Mouse (Mus musculus): Measurements from ENCODE around the gene Tbc1d22b. TPM values are rescaled to one million over a fixed set of nuclear protein-coding genes. Genes with fewer than 3 reads are reported as not detected.

Tbc1d22b gene
- total RNA-seq, 2 experiments from 2014 or later, result 43.2 to 45.2 TPM

DNA sequence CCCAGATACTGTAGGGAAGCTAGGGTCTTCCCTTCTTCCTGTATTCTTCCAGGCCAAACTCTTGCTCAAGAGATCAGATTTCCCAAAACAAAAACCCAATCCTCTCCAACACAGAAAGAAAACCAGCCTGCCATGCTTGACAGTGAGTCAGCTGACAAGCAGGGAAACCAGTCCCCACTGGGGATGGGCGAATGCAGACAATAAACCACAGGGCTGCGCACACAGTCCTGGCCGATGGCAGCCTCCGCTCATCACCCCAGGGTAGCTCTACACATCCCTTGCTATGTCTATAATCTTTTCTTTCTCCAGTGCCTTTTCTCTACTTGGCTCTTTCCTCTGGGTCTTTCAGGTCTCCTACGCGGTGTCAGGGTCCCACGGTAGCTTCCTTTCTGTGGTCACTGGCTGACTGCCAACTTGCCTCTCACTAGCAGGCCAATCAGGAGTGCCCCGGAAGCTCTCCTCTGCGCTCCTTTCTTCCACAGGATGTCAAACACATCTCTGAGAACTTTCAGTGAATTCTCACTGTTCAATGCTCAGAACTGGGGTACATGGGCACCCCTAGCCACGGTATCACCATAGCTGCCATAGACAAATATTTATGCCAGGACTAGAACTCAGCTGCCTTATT lies 17.7 kb upstream of the Tbc1d22b start:
- DNase-seq (ENCODE audit: low spot score in 2 of 2), result no peak
- intact Hi-C loops (cut with DNase I), result no loop called here

DNA sequence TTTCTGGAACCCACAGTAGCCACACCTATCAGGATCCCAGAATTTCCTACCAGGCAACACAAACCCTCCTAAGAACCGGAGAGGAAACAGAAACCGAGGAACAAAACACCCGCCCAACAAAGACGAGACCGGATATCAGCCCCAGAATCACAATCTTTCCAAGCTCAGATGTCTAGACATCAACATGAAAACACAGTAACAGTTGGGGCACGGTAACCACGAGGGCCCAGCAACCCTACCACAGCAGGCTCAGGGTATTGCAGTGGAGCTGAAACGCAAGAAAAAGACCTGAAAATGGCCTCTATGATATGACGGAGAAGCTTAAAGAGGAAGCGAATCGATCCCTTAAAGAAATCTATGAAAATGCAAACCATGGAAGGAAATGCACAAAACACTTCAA lies 15.7 kb upstream of the Tbc1d22b start:
- intact Hi-C loops (cut with DNase I), result no loop called here

DNA sequence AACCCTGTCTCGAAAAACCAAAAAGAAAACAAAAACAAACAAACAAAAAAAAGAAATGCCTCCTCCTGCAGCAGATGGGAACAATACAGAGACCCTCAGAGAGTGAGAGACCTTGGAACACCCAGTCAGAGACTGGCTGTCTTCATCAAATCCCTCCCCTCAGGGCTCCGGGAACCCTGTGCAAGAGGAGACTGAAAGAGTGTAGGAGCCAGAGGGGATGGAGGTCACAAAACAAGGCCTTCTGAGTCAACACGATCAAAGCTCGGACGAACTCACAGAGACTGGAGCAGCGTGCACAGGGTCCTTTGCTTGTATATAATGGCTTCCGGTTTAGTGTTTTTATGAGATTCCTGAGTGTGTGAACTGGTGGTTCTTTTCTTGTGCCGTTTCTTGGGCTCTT lies 9.2 kb upstream of the Tbc1d22b start:
- intact Hi-C loops (cut with DNase I), result no loop called here
- no peak for DNase-seq (ENCODE audit: low spot score in 2 of 2)

More for the DNA sequence above, 15.7 kb upstream of the Tbc1d22b start:
- DNase-seq (ENCODE audit: low spot score in 2 of 2), result no peak

DNA sequence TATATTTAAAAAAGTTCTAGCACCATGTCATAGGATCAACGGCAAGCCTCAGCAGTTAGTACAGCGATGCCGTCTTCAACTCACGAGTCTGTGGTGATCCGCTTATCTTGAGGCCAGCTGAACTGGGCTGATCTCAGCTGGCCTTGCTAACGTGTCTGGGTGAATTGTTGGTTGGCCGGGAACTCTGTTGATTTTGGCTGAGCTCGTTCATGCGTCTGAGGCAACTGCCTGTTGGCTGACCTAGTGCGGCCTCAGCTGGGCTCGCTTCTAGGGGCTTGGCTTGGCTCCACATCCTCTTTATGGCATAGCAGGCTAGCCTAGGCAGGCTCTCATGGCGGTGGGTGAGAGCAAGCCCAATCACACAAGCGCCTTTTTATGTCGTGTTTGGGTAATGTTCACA lies 8.2 kb upstream of the Tbc1d22b start:
- intact Hi-C loops (cut with DNase I), result no loop called here

DNA sequence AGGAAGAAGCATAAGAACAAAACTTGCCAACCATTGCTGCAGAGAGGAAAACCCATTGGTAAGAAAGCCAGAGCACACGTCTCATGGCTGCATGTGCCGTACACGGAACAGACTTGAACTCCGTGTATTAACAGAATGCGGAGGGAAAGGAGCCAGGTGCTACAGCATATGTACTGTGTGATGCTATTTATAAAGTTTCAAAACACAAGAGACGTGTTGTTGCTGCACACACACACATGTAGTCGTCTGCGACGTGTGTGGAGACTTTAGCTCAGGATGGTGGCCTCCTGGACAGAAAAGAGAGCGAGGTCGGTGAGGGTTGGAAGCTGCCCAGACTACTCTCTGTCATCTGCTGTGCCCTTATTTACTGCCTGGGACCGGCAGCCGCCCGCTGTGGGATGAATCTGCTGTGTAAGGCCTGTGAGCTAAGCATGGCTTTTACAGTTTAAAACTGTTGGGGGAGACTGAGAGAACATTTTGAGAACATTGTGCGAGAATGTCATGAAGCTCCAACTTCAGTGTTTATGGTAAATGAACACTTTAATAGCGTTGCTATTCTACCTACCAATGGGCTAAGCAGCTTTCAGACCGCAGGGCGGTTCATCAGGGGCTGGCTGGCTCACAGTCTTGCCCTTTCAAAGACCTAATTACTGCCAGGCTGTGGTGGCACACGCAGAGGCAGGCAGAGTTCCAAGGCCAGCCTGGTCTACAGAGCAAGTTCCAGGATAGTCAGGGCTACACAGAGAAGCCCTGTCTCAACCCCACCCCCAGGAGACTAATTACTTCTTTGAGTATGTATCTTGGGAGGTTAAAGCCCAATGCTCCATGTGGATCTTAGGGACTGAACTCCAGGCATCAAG lies 6.5 kb upstream of the Tbc1d22b start:
- no peak for DNase-seq (ENCODE audit: low spot score in 2 of 2)

More for the DNA sequence above, 8.2 kb upstream of the Tbc1d22b start:
- DNase-seq (ENCODE audit: low spot score in 2 of 2), result no peak

DNA sequence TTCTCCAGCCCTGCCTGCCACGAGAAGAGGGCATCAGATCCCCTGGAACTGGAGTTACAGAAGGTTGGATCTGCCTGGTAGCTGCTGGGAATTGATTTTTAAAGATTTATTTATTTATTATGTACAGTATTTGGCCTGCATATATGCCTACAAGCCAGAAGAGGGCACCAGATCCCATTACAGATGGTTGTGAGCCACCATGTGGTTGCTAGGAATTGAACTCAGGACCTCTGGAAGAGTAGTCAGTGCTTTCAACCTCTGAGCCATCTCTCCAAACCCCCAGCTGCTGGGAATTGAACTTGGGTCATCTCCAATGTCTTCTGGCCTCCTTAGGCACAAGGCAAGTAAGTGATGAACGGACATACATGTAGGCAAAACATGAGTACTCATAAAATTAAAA lies 5.5 kb upstream of the Tbc1d22b start:
- DNase-seq (ENCODE audit: low spot score in 2 of 2), result no peak
- intact Hi-C loops (cut with DNase I), result no loop called here

More for the DNA sequence above, 6.5 kb upstream of the Tbc1d22b start:
- intact Hi-C loops (cut with DNase I), result no loop called here

DNA sequence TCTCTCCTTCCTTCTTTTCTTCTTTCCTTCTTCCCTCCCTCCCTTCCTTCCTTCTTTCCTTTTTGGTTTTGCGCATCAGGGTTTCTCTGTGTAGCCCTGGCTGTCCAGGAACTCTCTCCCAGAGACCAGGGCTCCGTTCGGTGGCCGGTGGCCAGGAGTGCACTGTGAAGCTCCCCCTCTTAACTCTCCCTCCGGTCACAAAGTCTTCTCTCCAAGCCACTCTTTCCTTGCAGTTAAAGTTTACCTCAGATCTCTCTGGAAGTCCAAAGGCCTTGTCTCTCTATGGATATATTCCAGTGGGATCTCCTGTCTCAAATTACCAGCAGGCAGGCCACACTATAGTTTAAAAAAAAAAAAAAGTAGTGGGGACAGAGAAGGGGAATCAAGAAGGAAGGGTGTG lies 4.3 kb upstream of the Tbc1d22b start:
- DNase-seq (ENCODE audit: low spot score in 2 of 2), result no peak

DNA sequence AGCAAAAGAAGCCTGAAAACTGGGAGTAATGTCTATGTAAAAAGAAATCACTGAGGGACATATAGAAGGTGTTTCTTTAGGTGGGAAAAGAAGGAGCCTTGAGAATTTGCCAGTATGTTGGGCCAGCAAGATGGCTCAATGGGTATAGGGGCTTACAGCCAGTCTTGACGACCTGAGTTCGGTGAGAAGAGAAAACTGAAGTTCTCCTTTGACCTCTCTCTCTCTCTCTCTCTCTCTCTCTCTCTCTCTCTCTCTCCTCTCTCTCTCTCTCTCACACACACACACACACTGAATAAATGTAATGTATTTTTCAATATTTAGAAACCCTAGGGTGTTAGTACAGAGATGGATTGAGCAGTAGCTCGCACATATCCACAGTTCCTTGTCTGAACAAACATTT lies 1.1 kb upstream of the Tbc1d22b start:
- DNase-seq (ENCODE audit: low spot score in 2 of 2), result no peak
- intact Hi-C loops (cut with DNase I), result no loop called here

More for the DNA sequence above, 4.3 kb upstream of the Tbc1d22b start:
- intact Hi-C loops (cut with DNase I), result no loop called here

DNA sequence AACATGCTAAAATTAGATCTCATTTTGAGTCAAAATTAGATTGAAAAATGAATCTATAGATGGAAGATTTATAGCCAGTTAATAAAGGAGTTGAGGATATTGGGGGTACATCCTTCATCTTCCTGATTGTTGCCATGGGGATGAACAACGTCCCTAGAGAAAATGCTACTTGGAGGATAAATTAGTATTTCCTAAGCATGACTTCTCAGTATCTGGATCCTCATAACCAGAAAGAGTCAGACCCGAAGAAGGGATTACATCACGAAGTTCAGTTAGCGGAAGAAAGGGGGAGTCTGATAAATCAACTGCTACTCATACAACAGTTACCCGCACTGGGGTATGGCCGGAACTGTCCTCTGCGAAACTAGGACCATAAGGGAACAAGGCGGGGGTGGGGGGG lies 591 bp upstream of the Tbc1d22b start:
- DNase-seq (ENCODE audit: low spot score in 2 of 2), result no peak
- intact Hi-C loops (cut with DNase I), result no loop called here

DNA sequence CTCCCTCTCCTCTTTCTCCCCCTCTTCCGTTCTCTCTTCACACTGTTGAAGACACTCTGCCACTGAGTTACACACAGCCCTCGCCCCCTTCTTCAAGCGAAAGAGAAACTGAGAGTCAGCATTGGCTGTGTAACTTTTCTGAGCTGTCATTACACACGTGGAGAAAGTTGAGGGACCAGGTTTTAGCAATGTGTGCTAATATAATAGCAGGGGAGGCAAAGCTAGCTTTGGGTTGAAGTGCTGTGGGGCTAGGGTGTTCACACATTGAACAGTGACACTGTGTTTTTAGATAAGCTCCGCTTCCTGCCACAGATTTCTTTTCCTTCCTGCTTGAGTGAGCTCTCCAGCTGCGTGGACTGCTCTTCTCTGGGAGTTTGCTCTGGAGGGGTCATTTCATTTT lies 1.4 kb downstream of the Tbc1d22b start:
- intact Hi-C loops (cut with DNase I), result no loop called here
- DNase-seq (ENCODE audit: low spot score in 2 of 2), result no peak

DNA sequence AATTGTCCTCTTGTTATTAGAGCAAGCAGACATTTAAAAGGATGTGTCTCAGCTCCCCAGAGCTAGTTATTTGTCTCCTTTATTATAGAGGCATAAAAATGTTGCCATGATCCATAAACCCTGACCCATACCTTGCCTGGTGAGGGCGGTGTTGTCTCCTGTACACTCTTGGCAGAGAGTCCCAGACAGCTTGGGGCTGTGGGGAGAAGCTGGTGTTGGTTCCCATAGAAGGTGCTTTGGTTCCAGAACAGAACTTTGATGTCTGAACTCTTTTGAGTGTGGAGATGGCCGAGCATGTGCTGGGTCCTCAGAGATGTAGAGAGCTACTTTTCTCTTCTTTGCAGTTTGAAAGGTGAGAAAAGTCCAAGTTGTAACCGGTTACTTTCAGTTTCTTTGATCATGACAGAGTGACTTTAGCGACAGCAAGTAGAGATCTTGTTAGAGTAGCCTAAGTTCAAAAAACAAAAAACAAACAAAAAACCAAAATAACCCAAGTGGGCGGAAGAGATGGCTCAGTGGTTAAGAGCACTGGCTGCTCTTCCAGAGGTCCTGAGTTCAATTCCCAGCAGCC lies 2.7 kb downstream of the Tbc1d22b start, which contains the start of gene Tmem217:
TSS of gene Tmem217 (minus strand) at position 224 of the 571 bp plus-strand sequence.
- no peak for DNase-seq (ENCODE audit: low spot score in 2 of 2)
- intact Hi-C loops (cut with DNase I), result no loop called here

DNA sequence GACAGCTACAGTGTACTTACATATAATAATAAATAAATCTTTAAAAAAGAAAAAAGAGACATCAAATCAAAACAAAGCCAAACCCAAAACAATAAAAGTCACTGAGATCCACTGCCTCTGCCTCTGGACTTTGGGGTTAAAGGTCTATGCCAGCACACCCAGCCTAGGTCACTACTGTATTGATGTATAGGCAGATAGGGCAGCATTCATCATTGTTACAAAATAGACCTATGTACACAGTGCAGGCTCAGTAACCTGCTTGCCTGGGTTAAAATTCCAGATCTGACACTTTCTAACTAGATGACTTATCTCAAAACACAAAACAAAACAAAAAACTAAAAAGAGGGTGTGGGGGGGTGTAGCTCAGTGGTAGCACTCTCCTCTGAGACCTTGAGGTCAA lies 4.6 kb downstream of the Tbc1d22b start:
- DNase-seq (ENCODE audit: low spot score in 2 of 2), result no peak
- intact Hi-C loops (cut with DNase I), result no loop called here

DNA sequence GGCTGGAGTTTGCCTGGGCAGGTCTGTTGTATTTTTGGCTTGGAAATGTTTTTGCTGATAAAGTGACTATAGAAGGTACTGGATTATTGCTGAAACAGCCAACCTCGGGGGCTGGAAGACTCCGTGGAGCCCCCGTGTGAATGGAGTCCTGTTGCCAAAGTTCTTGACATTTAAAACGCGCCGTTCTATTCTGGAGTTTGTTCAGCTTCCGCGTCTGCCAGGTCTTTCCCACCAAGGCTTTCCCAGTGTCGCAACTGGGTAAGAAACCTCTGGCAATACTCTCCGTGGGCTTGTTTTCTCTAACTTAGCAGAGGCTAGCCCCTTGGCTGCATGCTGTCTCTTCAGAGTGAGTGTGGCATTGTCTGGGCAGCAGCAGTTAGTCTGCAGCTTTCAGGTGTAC lies 6.9 kb downstream of the Tbc1d22b start:
- intact Hi-C loops (cut with DNase I), result no loop called here
- DNase-seq (ENCODE audit: low spot score in 2 of 2), result no peak

DNA sequence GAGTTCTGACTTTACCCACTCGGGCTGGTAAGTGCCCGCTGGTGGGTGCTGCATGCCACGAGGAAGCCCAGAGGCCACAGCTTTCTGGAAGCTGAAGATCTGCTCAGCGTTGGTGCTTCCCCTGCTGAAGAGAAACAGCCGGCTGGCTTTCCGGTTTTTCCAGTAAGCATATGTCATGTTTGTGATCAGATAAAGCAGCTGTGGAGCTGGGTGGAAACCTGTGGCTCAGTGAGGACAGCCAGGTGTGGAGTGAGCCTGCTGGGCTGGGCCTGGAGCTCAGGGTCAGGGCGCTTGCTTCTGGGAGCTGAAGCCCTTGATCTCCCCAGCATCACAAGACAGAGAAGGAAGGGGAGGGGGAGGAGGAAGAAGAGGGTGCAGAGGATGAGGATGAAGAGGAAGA lies 7.3 kb downstream of the Tbc1d22b start:
- intact Hi-C loops (cut with DNase I), result no loop called here

DNA sequence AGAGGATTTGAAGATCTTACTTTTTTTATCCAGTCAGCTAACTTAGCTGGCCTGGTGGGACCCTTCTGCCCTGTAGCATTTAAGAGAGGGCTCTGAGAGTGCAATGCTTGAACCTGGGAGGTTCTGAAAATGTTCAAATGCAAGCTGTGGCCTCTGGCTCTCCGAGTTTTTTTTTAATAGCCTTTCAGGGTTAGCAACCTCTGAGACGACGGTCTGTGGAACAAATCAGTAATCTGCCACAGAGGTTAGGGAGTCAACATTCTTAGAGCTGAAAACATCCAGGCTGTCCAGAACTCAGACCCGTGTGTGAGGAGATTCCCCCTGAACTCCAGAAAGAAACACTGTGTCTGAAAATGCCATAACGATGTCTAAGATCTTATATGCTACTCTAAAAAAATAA lies 8.9 kb downstream of the Tbc1d22b start:
- intact Hi-C loops (cut with DNase I), result no loop called here
- no peak for DNase-seq (ENCODE audit: low spot score in 2 of 2)

More for the DNA sequence above, 7.3 kb downstream of the Tbc1d22b start:
- no peak for DNase-seq (ENCODE audit: low spot score in 2 of 2)

DNA sequence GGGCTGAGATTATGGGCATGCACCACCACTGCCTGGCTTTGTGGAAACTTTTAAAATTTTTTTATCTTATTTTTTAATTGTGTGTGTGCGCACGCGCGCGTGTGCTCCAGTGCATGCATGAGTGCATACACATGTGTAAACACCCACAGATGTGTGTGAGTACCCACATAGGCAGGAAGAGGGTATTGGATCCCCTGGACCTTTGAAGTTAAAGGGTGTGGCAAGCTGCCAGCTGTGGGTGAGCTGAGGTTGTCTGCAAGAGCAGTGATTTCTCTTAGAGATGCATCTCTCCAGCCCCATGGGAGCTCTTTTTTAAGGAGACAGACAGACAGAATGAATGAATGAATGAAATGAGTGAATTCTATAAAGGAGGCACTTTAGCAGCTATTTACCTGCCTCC lies 15.9 kb downstream of the Tbc1d22b start:
- intact Hi-C loops (cut with DNase I), result no loop called here
- DNase-seq (ENCODE audit: low spot score in 2 of 2), result no peak

DNA sequence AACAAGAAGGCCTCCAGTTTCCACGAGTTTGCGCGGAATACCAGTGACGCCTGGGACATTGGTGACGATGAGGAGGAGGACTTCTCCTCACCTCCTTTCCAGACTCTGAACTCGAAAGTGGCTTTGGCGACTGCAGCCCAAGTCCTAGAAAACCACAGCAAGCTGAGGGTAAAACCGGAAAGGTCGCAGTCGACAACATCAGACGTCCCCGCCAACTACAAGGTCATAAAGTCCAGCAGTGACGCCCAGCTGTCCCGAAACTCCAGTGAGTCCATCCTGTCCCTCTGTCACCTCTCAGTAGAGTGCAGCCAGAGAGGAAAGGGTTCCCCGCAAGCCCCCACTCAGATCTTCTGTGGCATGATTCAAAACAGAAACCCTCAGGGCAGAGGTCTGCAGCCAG lies 18.9 kb downstream of the Tbc1d22b start:
- intact Hi-C loops (cut with DNase I), result no loop called here
- DNase-seq (ENCODE audit: low spot score in 2 of 2), result no peak

DNA sequence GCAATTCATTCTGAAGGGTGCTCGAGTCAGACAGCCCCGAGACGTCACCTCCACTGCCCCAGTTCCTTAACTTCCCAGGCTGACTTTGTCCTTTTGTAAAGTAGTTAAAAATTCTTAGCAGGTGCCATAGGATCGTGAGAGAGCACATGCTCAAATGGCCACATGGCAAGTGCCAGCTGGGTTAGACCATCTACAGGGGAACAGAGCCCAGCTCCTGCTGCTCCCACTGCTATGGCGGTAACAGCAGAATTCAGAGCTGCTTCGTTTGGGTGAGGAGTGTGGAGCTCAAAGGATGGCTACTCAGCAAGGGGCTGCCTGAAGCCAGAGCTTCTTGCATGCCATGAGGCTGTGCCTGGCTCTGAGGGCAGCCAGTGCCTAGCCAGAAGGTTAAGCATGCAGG lies 20.2 kb downstream of the Tbc1d22b start:
- intact Hi-C loops (cut with DNase I), result no loop called here
- no peak for DNase-seq (ENCODE audit: low spot score in 2 of 2)

DNA sequence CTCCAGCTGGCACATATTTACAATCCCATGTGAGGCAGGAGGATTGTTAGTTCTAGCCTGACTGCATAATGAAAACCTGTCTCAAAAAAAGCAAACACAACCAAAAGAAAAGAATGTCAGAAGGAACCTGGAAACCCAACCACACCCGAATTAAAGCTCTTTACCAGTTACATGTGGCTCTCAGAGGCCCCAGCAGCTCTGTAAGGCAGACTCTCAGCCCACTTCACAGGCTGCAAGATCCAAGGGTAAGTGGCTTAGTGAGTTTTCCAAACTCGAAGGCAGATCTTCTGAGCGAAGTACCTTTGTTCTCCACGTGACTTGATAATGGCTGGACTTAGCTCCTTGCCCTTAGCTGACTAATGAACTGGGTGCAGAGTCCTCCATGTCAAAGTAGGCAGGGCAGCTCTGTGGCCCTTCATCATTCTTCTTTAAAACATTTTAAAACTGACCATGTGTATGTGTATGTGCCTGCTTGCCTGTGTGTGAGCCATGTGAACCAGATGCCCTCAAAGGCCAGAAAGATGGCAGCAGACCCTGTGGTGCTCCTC lies 30.1 kb downstream of the Tbc1d22b start:
- intact Hi-C loops (cut with DNase I), result no loop called here
- DNase-seq (ENCODE audit: low spot score in 2 of 2), result no peak

DNA sequence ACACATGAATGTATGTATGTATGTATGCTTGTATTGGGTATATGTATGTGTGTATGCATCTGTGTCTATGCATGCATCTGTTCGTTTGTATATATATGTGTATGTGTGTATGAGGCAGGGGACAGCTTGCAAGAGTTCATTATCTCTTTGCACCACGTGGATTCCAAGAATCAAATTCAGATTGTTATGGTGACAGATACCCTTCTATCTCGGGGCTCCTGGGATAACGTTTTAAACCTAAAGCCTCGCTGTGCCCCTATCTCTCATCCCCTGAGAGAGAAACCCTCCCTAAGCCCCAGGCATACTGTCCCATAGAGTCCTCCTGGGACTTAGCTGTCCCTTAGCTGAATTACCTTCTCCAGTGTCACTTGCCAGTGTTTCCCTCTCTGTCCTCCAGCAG lies 34.0 kb downstream of the Tbc1d22b start:
- no peak for DNase-seq (ENCODE audit: low spot score in 2 of 2)
- intact Hi-C loops (cut with DNase I), result no loop called here

DNA sequence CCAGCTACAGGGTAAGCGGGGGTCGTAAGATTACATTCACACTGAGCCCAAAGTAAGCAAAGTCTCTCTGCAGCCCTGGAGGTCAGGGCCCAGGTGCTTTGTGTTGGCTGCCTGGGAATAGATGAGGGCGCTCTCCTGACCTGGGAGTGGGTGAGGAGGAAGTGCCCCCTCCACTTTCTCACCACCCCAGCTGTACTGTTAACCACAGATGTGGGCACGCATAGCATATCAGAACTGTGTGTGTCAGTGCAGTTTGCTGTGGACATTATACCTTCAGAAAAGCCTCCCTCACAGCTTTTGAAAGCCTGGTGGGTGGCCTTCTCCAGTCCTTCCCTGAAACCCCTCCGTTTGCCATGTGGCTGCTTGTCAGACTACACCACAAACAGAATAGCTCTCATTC lies 34.7 kb downstream of the Tbc1d22b start:
- intact Hi-C loops (cut with DNase I), result no loop called here
- DNase-seq (ENCODE audit: low spot score in 2 of 2), result no peak
